Mouse (Mus musculus) kidney, embryonic 15.5 days (tissue): ENCODE data around the gene Golt1b. TPM values are rescaled to one million over a fixed set of nuclear protein-coding genes. Genes with fewer than 3 reads are reported as not detected.
"Not testable (repeated sequence)": the region's sequence is repeated elsewhere in the genome, so short reads cannot be mapped to it uniquely, and the experiment has no call there.

Experiments used
- ATAC-seq: fragments of 200-750 bp; cut with Nextera tagmentation; replicated peaks from 2 replicates; pipeline ENCODE4 v1.8.0; 2017; ENCODE audit warnings: moderate TSS enrichment; ENCODE audit not compliant: low FRiP score
- H3K27ac ChIP-seq: fragments of 300-500 bp; sonication (generic); 2 replicates; pipeline ENCODE4 v1.5.1; 2015; ENCODE audit warnings: mild to moderate bottlenecking, inconsistent platforms
- H3K27me3 ChIP-seq: fragments of 300-500 bp; sonication (generic); 2 replicates; pipeline ENCODE4 v1.6.1; 2015; ENCODE audit warnings: inconsistent platforms
- H3K36me3 ChIP-seq: fragments of 300-500 bp; sonication (generic); 2 replicates; pipeline ENCODE4 v1.6.1; 2015; ENCODE audit warnings: inconsistent platforms
- H3K4me1 ChIP-seq: fragments of 300-500 bp; sonication (generic); 2 replicates; pipeline ENCODE4 v1.6.1; 2015; ENCODE audit warnings: inconsistent platforms
- H3K4me2 ChIP-seq: fragments of 300-500 bp; sonication (generic); 2 replicates; pipeline ENCODE4 v1.6.1; 2015; ENCODE audit warnings: moderate library complexity, mild to moderate bottlenecking, inconsistent platforms
- H3K4me3 ChIP-seq: fragments of 300-500 bp; sonication (generic); replicated peaks from 2 replicates; pipeline ENCODE4 v1.5.1; 2015; ENCODE audit warnings: mild to moderate bottlenecking, inconsistent platforms
- H3K9ac ChIP-seq: fragments of 300-500 bp; sonication (generic); 2 replicates; pipeline ENCODE4 v1.6.1; 2015; ENCODE audit warnings: mild to moderate bottlenecking, inconsistent platforms
- H3K9me3 ChIP-seq: fragments of 300-500 bp; sonication (generic); replicated peaks from 2 replicates; pipeline ENCODE4 v1.6.1; 2016; ENCODE audit warnings: inconsistent platforms
- WGBS: fragments of 180-500 bp; shearing (Covaris S2); methylation state at CpG from one replicate; pipeline ENCODE4 v1.1.7; 2015; ENCODE audit warnings: mixed read lengths; 5-methylcytosine and 5-hydroxymethylcytosine counted together
- polyA plus RNA-seq: library from polyadenylated mRNA; unstranded; fragments of >200 nt; fragmentation: Nextera tagmentation; extraction: Ambion mirVana; gene quantifications from 2 replicates; pipeline ENCODE4 v1.2.1, GENCODE M21; 2015

The Golt1b gene
- 101 and 103 TPM in 2 replicates for polyA plus RNA-seq

DNA sequence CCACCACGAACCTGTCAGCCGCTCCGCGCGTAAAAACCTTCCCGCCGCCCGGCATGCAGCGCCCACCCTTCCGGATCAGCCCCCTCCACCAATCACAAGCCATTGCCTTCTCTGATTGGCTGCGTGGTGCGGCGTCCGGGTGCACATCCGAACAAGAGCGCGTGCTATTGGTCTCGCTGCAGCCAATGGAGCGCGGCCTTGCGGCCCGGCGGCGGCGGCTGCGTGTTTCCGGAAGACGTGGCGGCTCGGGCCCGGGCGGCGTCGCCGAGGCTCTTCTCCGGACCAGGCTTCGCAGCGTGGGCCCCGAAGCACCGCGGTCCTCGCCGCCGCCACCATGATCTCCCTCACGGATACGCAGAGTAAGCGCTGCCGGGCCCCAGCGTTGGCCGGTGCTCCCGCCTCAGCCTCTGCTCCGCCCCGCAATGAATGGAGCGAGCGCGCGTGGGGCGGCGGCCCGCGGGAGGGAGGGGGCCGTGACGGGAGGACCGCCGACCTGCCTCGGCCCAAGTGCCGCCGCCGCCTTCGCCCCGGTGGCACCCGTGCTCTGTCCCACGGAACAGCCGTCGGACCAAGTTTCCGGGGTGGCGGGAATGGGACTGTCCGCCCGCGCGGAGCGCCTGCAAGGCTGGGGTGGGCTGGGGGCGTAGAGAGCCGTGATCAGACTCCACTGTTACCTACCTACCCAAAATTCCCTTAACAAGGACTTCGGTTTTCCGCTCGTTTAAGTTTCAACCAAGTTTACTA, at the start of gene Golt1b, which contains the start of gene Recql:
TSS of gene Golt1b (plus strand) at position 211 of the 744 bp plus-strand sequence.
TSS of gene Recql (minus strand) at position 77 of the 744 bp plus-strand sequence.
- Histone ChIP-seq H3K27ac (peak within 1 kb of the TSS; percentile 51), H3K9ac (peak within 1 kb of the TSS; percentile 86), H3K4me2 (peak within 1 kb of the TSS; percentile 76), H3K36me3 (no peaks in the 10 kb centered on the region), H3K4me1 (peaks cover 20% of the 10 kb centered on the region), H3K4me3 (peak within 1 kb of the TSS; percentile 100), H3K27me3 (no peaks in the 10 kb centered on the region), H3K9me3 (no peaks in the 10 kb centered on the region)
- under 1% methylated on average over 85 of the region's 87 CpGs for WGBS
- peak; percentile 100 for ATAC-seq

DNA sequence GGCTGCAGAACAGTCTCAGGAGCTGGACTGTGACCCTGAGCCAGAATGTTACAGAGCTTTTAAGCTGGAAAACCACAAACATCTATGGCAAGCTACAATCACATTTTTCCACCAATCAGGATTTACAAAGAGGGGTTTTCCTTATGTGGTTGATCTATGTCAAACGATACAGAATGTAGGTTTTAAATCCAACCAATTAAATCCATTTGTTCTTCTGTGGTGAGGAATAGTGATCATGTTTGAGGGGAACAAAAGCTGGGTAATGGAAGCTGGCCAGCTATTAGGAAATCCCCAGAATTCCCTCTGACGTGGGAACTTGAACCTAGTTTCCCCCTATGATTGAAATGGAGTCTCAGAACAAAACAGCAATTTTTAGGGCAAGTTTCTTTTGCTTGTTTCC, 48.1 kb upstream of the Golt1b start:
- WGBS, result 73% methylated on average over 2 of the region's 2 CpGs
- Histone ChIP-seq H3K4me3 (no peak overlapping the region), H3K36me3 (no peaks in the 10 kb centered on the region), H3K9me3 (no peaks in the 10 kb centered on the region), H3K27me3 (no peaks in the 10 kb centered on the region), H3K4me2 (no peak overlapping the region), H3K27ac (no peak overlapping the region), H3K9ac (no peak overlapping the region), H3K4me1 (no peaks in the 10 kb centered on the region)
- ATAC-seq, result no peak

DNA sequence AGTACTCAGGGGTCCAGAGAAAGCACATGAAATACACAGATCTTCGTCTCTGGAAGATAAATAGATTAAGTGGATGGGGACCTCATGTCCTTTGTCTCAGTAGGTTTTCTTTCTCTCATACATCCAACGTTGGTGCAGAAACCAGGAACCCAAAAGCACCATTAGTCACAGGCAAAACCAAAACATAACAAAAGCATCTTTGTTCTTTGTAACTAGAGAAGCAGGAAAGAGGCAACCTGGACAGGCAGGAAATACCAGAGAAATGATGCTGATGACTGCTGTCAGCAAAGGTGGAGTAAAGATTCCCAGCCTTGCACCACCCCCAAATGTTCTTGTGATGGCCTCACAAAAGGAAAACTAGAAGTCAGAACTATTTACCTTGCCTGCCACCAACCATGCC, 47.4 kb upstream of the Golt1b start:
- ATAC-seq, result no peak
- H3K4me1 ChIP-seq, result no peaks in the 10 kb centered on the region
- H3K36me3 ChIP-seq, result no peaks in the 10 kb centered on the region
- H3K9me3 ChIP-seq, result no peaks in the 10 kb centered on the region
- H3K27ac ChIP-seq, result no peak overlapping the region
- 46% methylated on average over 2 of the region's 2 CpGs for WGBS
- no peaks in the 10 kb centered on the region for H3K27me3 ChIP-seq
- no peak overlapping the region for H3K4me2 ChIP-seq
- H3K9ac ChIP-seq, result no peak overlapping the region
- H3K4me3 ChIP-seq, result no peak overlapping the region

DNA sequence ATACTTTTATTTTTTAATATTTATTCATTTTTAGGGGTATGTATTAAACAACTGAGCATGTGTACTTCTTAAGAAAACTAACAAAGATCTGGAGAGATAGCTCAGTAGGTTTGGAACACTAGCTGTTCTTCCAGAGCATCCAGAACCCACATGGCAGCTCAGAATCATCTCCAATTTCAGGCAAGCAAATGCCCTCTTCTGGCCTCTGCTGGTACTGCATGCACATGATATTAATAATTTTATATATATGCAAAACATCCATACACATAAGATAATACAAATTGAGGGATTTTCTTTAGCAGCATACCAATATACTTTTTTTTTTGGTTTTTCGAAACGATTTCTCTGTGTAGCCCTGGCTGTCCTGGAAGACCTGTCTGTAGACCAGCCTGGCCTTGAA, 43.5 kb upstream of the Golt1b start:
- Histone ChIP-seq H3K9ac (no peak overlapping the region), H3K4me3 (no peak overlapping the region), H3K27ac (no peak overlapping the region), H3K4me1 (peaks cover 9% of the 10 kb centered on the region), H3K27me3 (no peaks in the 10 kb centered on the region), H3K36me3 (no peaks in the 10 kb centered on the region), H3K9me3 (no peaks in the 10 kb centered on the region), H3K4me2 (no peak overlapping the region)
- ATAC-seq, result no peak
- WGBS, result 68% methylated on average over 2 of the region's 2 CpGs

DNA sequence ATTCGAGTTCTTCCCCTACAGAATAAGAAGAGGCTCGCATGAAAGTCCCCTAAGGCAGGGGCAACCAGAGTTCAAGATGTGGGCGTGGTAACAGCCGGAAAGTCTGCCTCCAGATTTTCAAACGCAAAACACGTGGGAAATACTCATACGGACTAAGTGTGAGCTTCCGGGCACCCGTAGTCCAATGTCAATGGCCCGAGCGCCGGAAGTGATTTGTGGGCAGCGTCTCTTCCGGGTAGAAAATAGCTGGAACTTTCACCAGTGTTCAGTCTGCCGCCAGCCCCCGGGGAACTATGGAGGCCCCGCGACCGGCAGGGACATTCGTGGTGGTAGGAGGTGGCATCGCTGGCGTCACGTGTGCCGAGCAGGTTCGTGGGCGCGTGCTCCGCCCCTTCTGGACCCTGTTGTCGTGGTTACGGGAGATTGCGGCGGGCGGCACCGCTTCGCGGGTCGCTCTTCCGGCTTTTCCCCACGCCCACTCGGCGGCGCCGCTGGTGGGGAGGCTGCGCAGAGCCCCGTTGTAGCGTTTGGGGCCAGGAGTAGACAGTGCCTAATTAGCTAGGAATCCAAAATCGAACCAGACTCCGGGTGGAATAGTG, 41.5 kb upstream of the Golt1b start, which contains the start of gene Pyroxd1:
TSS of gene Pyroxd1 (plus strand) at position 215 of the 599 bp plus-strand sequence.
- H3K4me2 ChIP-seq, result peak within 1 kb of the TSS; percentile 57
- H3K9me3 ChIP-seq, result no peaks in the 10 kb centered on the region
- peak within 1 kb of the TSS; percentile 57 for H3K9ac ChIP-seq
- H3K4me1 ChIP-seq, result peaks cover 9% of the 10 kb centered on the region
- H3K27me3 ChIP-seq, result no peaks in the 10 kb centered on the region
- peak; percentile 96 for ATAC-seq
- peaks cover 14% of the 10 kb centered on the region for H3K36me3 ChIP-seq
- H3K4me3 ChIP-seq, result peak within 1 kb of the TSS; percentile 60
- H3K27ac ChIP-seq, result peak within 1 kb of the TSS; percentile 81
- under 1% methylated on average over 48 of the region's 48 CpGs for WGBS

DNA sequence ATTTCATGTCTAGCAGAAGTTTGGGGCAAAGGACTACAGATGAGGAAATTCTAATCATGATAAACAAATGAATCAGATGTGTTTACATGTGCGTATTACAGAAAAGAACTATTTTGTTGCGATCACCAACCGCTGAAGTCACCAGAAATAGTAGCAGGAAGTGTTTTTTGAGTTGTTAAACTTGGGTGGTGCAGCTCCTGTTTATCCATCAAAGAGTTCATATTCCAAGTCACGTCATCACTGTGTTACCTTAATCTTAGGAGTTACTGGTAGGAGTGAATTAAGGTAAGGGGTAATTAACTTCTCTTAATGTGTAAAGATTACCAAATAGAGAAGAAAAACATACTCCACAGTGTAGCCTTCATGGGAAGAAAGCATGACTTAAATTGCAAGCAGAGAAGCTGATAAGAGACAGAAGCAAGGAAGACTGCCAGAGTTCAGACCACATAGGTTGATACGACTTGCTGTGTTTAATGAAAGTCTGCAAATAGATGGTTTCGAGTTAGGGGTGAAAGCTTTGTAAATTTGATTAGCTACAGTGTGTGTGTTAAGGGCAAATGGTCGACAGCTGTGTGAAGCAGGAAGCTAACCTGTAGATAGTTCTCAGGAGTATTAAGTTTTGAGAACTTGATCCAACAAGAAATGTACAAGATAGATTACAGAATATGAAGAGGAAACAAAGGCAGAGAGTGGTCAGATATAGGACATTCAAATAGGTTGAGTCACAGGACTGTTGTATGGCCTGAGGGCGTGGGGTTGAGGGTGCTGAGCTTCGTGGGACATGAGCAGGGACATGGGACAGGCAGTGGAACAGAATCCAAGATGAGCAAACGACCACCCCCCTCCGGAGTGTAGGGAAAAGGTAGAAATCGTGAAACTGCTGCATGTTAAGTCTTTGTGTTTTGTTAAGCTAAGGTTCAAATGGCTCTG, 40.6 kb upstream of the Golt1b start:
- WGBS, result 47% methylated on average over 12 of the region's 12 CpGs
- H3K9ac ChIP-seq, result peak overlapping the region; percentile 57; the same call in 1 of the 2 replicates
- peak overlapping the region; percentile 57 for H3K4me2 ChIP-seq
- peaks cover 9% of the 10 kb centered on the region for H3K4me1 ChIP-seq
- ATAC-seq, result no peak
- H3K9me3 ChIP-seq, result no peaks in the 10 kb centered on the region
- no peak overlapping the region for H3K27ac ChIP-seq
- H3K4me3 ChIP-seq, result peak overlapping the region; percentile 60
- H3K36me3 ChIP-seq, result peaks cover 23% of the 10 kb centered on the region
- no peaks in the 10 kb centered on the region for H3K27me3 ChIP-seq

DNA sequence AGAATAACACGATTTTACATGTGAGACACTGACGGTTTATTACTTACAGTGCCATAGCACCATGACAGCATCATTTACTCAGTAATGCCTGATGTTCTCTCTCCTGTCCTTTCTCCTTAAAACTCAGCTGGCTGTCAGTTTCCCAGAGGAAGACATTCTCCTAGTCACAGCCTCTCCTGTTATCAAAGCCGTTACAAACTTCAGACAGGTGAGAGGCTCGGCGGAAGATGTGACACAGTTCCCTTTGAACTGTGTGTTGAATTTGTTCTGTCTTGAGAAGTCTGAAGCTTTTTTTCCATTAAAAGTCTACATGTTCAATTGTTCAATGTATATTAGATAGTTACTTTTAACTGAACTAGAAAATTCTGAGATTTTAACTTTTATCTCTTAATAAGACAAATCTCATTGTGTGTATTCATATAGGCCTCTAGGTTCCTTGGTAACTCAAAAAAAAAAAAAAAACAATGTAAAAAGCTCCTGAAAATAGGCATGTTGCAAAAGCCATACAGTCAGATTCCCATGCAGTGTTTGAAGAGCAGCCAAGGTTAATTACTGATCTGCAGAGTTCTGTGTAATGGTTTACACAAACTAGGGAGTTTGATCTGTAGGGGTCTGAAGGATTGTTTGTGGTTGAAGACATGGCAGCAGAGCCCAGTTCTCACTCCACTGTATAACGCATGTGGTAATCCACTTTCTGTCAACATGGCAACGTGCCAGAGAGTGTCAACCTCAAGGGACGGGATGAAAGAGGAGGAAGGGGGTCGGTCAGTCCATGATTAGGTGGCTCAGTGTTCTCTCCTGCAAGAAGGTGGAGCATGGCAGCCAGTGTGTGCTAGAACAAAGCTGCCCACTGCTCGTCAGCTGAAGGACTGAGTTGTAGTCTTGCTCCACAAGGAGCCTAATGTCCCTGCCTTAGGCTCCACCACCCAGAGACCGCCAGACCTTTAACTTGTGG, 39.3 kb upstream of the Golt1b start:
- ATAC-seq, result no peak
- Histone ChIP-seq H3K4me3 (no peak overlapping the region), H3K27ac (no peak overlapping the region), H3K9ac (no peak overlapping the region), H3K4me1 (peaks cover 9% of the 10 kb centered on the region), H3K36me3 (peaks cover 35% of the 10 kb centered on the region), H3K4me2 (no peak overlapping the region), H3K27me3 (no peaks in the 10 kb centered on the region), H3K9me3 (no peaks in the 10 kb centered on the region)
- 80% methylated on average over 11 of the region's 11 CpGs for WGBS

DNA sequence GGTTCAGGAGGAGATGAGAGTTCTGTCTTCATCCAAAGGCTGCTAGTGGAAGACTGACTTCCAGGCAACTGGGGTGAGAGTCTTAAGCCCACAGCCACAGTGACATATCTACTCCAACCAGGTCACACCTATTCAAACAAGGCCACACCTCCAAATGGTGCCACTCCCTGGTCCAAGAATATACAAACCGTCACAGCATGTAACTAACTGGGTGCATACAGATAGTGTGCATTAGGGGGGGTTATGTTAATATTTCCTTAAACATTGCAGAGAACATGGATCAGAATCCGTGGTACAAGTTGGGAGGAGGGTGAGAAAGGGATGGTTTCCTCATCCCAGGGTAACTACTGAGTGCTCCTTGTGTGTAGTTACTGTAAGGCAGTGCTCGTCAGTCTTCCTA, 34.9 kb upstream of the Golt1b start:
- H3K27ac ChIP-seq, H3K4me2 ChIP-seq, H3K9me3 ChIP-seq, H3K4me1 ChIP-seq, H3K9ac ChIP-seq, H3K27me3 ChIP-seq, H3K4me3 ChIP-seq, ATAC-seq: not testable (repeated sequence)
- 91% methylated on average over 3 of the region's 3 CpGs for WGBS
- peaks cover 69% of the 10 kb centered on the region for H3K36me3 ChIP-seq

DNA sequence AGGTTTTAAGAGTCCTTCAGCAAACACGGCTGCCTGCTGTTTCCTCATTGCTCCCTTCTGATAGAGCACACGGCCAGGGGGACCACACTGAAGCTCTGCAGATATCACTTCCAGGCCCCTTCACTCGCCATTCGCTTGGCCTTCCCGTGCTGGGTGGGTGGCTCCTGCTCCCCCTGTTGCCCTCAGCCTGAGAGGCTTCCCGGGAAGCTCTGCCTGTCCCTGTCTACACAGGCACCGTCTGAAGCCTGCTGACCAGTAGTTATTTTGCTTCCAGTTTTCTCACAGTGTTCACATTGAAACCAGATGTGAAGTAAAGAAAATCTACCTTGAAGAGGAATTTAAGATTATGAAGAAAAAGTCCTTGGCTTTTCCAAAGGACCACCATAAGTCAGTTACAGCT, 29.9 kb upstream of the Golt1b start:
- Histone ChIP-seq H3K27me3 (no peaks in the 10 kb centered on the region), H3K4me3 (no peak overlapping the region), H3K36me3 (peaks cover 86% of the 10 kb centered on the region), H3K27ac (no peak overlapping the region), H3K4me2 (no peak overlapping the region), H3K4me1 (no peaks in the 10 kb centered on the region), H3K9ac (no peak overlapping the region), H3K9me3 (no peaks in the 10 kb centered on the region)
- 81% methylated on average over 7 of the region's 7 CpGs for WGBS
- no peak for ATAC-seq

DNA sequence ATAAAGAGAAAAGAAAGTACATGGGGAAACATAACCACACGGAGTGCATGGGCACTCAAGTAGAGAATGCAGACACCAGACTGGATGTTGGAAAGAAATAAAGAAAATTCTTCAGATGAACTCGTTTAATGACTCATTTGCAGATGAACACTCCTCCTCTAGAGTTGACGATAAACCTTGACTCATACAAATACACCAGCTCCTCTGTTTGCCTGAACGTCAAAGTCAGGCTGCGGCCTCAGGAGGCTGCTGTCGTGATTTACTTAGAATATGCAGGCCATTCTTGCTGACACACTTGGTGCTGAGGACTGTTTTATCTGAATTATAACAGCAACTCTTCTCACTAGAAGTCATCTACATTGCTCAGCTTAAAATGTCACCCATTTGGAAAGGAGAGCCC, 25.0 kb upstream of the Golt1b start:
- no peak overlapping the region for H3K4me3 ChIP-seq
- ATAC-seq, result no peak
- no peak overlapping the region for H3K9ac ChIP-seq
- no peak overlapping the region for H3K27ac ChIP-seq
- no peaks in the 10 kb centered on the region for H3K4me1 ChIP-seq
- no peaks in the 10 kb centered on the region for H3K27me3 ChIP-seq
- H3K9me3 ChIP-seq, result no peaks in the 10 kb centered on the region
- peaks cover 84% of the 10 kb centered on the region for H3K36me3 ChIP-seq
- WGBS, result 89% methylated on average over 6 of the region's 6 CpGs
- H3K4me2 ChIP-seq, result no peak overlapping the region

DNA sequence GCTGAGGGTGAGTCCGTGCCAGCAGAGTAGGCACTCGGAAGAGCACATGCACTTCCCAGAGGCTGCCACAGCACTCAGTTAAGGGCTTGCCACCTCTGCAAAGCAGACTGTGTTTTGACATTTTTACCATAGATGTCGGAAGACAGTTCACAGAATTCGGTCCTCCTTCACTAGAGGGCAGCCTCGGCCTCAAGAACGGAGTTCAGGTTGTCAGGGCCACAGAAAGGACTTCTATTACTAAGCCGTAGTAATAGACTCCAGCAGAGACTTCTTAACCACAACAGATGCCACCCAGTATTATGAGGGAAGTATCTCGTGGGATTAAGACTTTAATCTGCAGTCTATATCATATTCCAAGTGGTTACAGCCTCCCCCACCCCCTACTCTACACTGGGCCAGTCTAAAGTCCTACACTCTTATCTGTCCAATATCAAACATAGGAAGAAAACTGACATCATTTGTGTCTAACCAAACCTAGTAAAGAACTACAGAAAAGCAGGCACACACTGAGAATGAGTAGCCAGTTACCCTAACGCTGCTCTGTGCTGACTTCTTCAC, 23.9 kb upstream of the Golt1b start:
- no peaks in the 10 kb centered on the region for H3K4me1 ChIP-seq
- H3K9ac ChIP-seq, result no peak overlapping the region
- no peaks in the 10 kb centered on the region for H3K27me3 ChIP-seq
- H3K36me3 ChIP-seq, result peaks cover 85% of the 10 kb centered on the region
- 0 out of 2 replicates have a peak, but pooled peaks have one; percentile 17 for ATAC-seq
- H3K9me3 ChIP-seq, result no peaks in the 10 kb centered on the region
- no peak overlapping the region for H3K27ac ChIP-seq
- H3K4me2 ChIP-seq, result no peak overlapping the region
- no peak overlapping the region for H3K4me3 ChIP-seq
- WGBS, result 74% methylated on average over 9 of the region's 9 CpGs
